ENCODE assay signal across 1 mouse cellular context in genomic region chr8:120760341-120761215, GRCm38 (mm10).
A peak's percentile ranks its signal among the peaks of the same experiment; 100 is the strongest.
TF ChIP-seq lines count a peak whose summit lies in the region.

No protein-coding gene starts in this region.

TF ChIP-seq in CH12.LX, 34 proteins besides CTCF, POLR2A, EP300 and RAD21 (continued from another document):
- TF ChIP-seq BHLHE40 (IDR thresholded peaks at IDR 0.05; ENCODE audit: low read depth, low read length) (no peak), GABPA (IDR thresholded peaks at IDR 0.05; ENCODE audit: insufficient replicate concordance, low read depth, low read length) (no peak), USF1 (IDR thresholded peaks at IDR 0.05; ENCODE audit: low read depth, low read length) (no peak), ZNF384 (IDR thresholded peaks at IDR 0.05; ENCODE audit: low read depth, low read length) (no peak), MAX (IDR thresholded peaks at IDR 0.05; ENCODE audit: low read length) (no peak; the same call in 1 of the 2 replicates), TCF12 (IDR thresholded peaks at IDR 0.05; ENCODE audit: low read depth, low read length) (peak; percentile 65), PAX5 (IDR thresholded peaks at IDR 0.05; ENCODE audit: low read length) (no peak), CHD2 (IDR thresholded peaks at IDR 0.05; ENCODE audit: low read length) (no peak), RCOR1 (conservative IDR thresholded peaks at IDR 0.05; ENCODE audit: low read depth, low read length) (no peak), MAFK (IDR thresholded peaks at IDR 0.05; ENCODE audit: insufficient replicate concordance, low read length) (no peak), POLR2AphosphoS2 (IDR thresholded peaks at IDR 0.05; ENCODE audit: low read depth, low read length) (no peak), JUND (conservative IDR thresholded peaks at IDR 0.05; ENCODE audit: low read depth, low read length) (no peak), IRF4 (IDR thresholded peaks at IDR 0.05; ENCODE audit: low read depth, low read length) (no peak; the same call in 1 of the 2 replicates), MEF2A (IDR thresholded peaks at IDR 0.05; ENCODE audit: borderline replicate concordance, low read depth, low read length) (peak; percentile 87), MYC (IDR thresholded peaks at IDR 0.05; ENCODE audit: low read depth, low read length) (peak; percentile 18; the same call in 1 of the 2 replicates), TBP (conservative IDR thresholded peaks at IDR 0.05; ENCODE audit: low read depth, low read length) (no peak), USF2 (conservative IDR thresholded peaks at IDR 0.05; ENCODE audit: low read depth, low read length) (no peak), HCFC1 (IDR thresholded peaks at IDR 0.05; ENCODE audit: low read depth, low read length) (no peak), MAZ (IDR thresholded peaks at IDR 0.05; ENCODE audit: low read depth, low read length) (0 out of 2 replicates have a peak, but pooled peaks have one; percentile 28), KAT2A (IDR thresholded peaks at IDR 0.05; ENCODE audit: insufficient replicate concordance, low read length) (0 out of 2 replicates have a peak, but pooled peaks have one; percentile 26), E2F4 (IDR thresholded peaks at IDR 0.05; ENCODE audit: insufficient replicate concordance, low read depth, low read length) (no peak), ETS1 (conservative IDR thresholded peaks at IDR 0.05; ENCODE audit: low read depth, low read length) (0 out of 2 replicates have a peak, but pooled peaks have one; percentile 37), ZMIZ1 (IDR thresholded peaks at IDR 0.05; ENCODE audit: low read depth, low read length) (no peak), CHD1 (IDR thresholded peaks at IDR 0.05; ENCODE audit: low read depth, low read length) (0 out of 2 replicates have a peak, but pooled peaks have one; percentile 7), ZC3H11A (IDR thresholded peaks at IDR 0.05; ENCODE audit: low read depth, low read length) (no peak), NRF1 (IDR thresholded peaks at IDR 0.05; ENCODE audit: low read depth, low read length) (peak; percentile 10; the same call in 1 of the 2 replicates), NELFE (IDR thresholded peaks at IDR 0.05; ENCODE audit: low read depth, low read length) (0 out of 2 replicates have a peak, but pooled peaks have one; percentile 19), ELF1 (IDR thresholded peaks at IDR 0.05; ENCODE audit: low read depth, low read length) (no peak), MXI1 (IDR thresholded peaks at IDR 0.05; ENCODE audit: low read depth, low read length) (no peak), SMC3 (IDR thresholded peaks at IDR 0.05; ENCODE audit: low read depth, low read length) (no peak)
